Mouse (Mus musculus): ENCODE measurements around the gene Ntng2. TPM values are rescaled to one million over a fixed set of nuclear protein-coding genes. Genes with fewer than 3 reads are reported as not detected.

Gene Ntng2
- polyA plus RNA-seq (2015; fragmentation: Nextera tagmentation; extraction: Ambion mirVana) = 1.8 and 2.0 TPM in 2 replicates

- Histone ChIP-seq H3K27ac (replicated peaks) (peak within 1 kb of the TSS; percentile 68), H3K4me3 (peak within 1 kb of the TSS; percentile 55), H3K9me3 (no peaks in the 10 kb centered on the region), H3K27me3 (peaks cover 71% of the 10 kb centered on the region), H3K4me2 (peak within 1 kb of the TSS; percentile 94), H3K4me1 (replicated peaks) (peaks cover 66% of the 10 kb centered on the region), H3K36me3 (no peaks in the 10 kb centered on the region), H3K9ac (peak within 1 kb of the TSS; percentile 73)
- WGBS = under 1% methylated on average over 53 of the region's 54 CpGs
- ATAC-seq (ENCODE audit: low read depth) = peak; percentile 56
Observed at GRCm38 (mm10) chr2:29252599-29253204, at the start of gene Ntng2. Ntng2 (minus strand) TSS chr2:29253005.

DNA sequence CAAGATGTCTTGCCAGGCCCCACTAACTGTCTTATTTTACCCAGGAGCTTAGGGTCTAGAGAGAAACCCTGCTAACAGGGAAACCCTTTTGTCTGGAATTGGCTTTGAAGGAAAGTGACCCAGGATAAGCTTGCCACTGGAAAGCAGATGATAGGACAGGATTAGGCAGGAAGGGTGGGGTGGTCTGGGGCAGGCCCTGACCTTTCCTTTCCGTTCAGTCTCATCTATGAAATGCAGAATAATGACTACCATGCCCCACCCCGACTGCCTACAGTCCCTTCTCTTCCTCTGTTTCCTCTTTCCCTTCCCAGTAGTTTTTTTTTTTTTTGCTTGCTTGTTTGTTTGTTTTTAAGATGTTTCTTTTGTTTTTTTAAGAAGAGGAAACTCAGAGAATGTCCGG lies 42.8 kb upstream of the Ntng2 start:
- no peaks in the 10 kb centered on the region for H3K27me3 ChIP-seq
- no peak overlapping the region for H3K9ac ChIP-seq
- H3K27ac ChIP-seq (replicated peaks) = no peak overlapping the region
- no peaks in the 10 kb centered on the region for H3K4me1 ChIP-seq (replicated peaks)
- WGBS = 78% methylated on average over 3 of the region's 3 CpGs
- ATAC-seq (ENCODE audit: low read depth) = no peak
- no peaks in the 10 kb centered on the region; the same call in 1 of the 2 replicates for H3K9me3 ChIP-seq
- no peak overlapping the region for H3K4me3 ChIP-seq
- H3K36me3 ChIP-seq = no peaks in the 10 kb centered on the region
- no peak overlapping the region for H3K4me2 ChIP-seq

DNA sequence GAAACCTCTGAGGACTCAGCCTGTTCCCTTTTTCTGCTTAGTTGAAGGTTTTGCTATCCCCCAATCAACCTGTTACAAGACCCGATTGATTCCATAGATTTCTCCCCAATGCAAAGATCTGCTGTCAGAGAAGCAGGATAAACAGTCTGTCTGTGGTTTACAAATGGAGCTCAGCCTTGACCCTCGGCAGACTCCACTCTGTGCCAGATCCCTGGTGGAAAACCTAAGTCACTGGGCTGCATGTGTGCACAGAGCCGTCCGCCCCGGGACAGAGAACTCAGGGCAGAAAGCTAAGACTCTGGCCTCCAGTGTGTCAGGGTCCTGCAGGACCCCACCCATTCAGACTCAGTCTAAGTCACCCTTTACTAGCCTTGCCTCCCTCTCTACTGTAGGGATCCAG lies 34.8 kb upstream of the Ntng2 start:
- H3K4me1 ChIP-seq (replicated peaks) = no peaks in the 10 kb centered on the region
- WGBS = 77% methylated on average over 5 of the region's 5 CpGs
- no peaks in the 10 kb centered on the region for H3K27me3 ChIP-seq
- no peak overlapping the region for H3K4me2 ChIP-seq
- H3K9ac ChIP-seq = no peak overlapping the region
- H3K27ac ChIP-seq (replicated peaks) = no peak overlapping the region
- H3K9me3 ChIP-seq = no peaks in the 10 kb centered on the region
- no peak overlapping the region for H3K4me3 ChIP-seq
- no peak for ATAC-seq (ENCODE audit: low read depth)
- no peaks in the 10 kb centered on the region for H3K36me3 ChIP-seq

GRCm38 (mm10) chr2:29277703-29278121 lies 24.9 kb upstream of the Ntng2 start:
- ATAC-seq (ENCODE audit: low read depth) = no peak
- Histone ChIP-seq H3K9me3 (no peaks in the 10 kb centered on the region), H3K27ac (replicated peaks) (no peak overlapping the region), H3K36me3 (no peaks in the 10 kb centered on the region), H3K4me1 (replicated peaks) (peaks cover 2% of the 10 kb centered on the region), H3K4me3 (no peak overlapping the region), H3K9ac (no peak overlapping the region), H3K27me3 (no peaks in the 10 kb centered on the region), H3K4me2 (no peak overlapping the region)
- 66% methylated on average over 5 of the region's 5 CpGs for WGBS

- peak overlapping the region; percentile 73 for H3K27ac ChIP-seq (replicated peaks)
- WGBS = 31% methylated on average over 7 of the region's 7 CpGs
- ATAC-seq (ENCODE audit: low read depth) = peak; percentile 89
- no peaks in the 10 kb centered on the region for H3K9me3 ChIP-seq
- H3K4me1 ChIP-seq (replicated peaks) = peaks cover 26% of the 10 kb centered on the region
- no peak overlapping the region for H3K4me3 ChIP-seq
- H3K36me3 ChIP-seq = no peaks in the 10 kb centered on the region
- H3K27me3 ChIP-seq = peaks cover 4% of the 10 kb centered on the region; the same call in 1 of the 2 replicates
- 0 out of 2 replicates have a peak overlapping the region, but pooled peaks have one; percentile 22 for H3K9ac ChIP-seq
- no peak overlapping the region for H3K4me2 ChIP-seq
Observed at GRCm38 (mm10) chr2:29271803-29272518, 19.2 kb upstream of the Ntng2 start.

GRCm38 (mm10) chr2:29271098-29271497 lies 18.3 kb upstream of the Ntng2 start:
- H3K4me2 ChIP-seq = no peak overlapping the region

DNA sequence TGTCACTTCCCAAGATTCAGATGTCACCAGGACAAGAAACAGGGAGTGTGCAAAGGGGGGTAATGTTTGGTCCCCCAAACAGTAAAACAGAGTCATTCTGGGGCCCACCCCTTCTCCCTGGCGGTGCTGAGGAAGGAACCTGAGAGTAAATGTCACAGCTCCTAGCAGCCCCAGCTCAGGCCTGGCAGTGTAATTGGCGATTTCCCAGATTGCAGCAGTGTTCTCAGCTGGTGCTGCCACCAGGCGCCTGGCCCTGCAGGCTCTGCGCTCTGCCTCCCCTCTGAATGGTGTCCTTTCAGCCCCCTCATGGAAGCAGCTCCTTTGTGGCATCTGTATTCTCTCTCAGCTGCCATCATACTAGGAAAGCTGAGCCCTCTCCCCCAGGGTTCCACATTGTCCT lies 14.0 kb upstream of the Ntng2 start:
- Histone ChIP-seq H3K9ac (0 out of 2 replicates have a peak overlapping the region, but pooled peaks have one; percentile 9), H3K4me1 (replicated peaks) (peaks cover 30% of the 10 kb centered on the region), H3K27me3 (peaks cover 4% of the 10 kb centered on the region; the same call in 1 of the 2 replicates), H3K27ac (replicated peaks) (peak overlapping the region; percentile 52), H3K4me3 (no peak overlapping the region), H3K36me3 (no peaks in the 10 kb centered on the region), H3K4me2 (no peak overlapping the region), H3K9me3 (no peaks in the 10 kb centered on the region)
- 0 out of 2 replicates have a peak, but pooled peaks have one; percentile 16 for ATAC-seq (ENCODE audit: low read depth)
- 18% methylated on average over 4 of the region's 4 CpGs for WGBS

More at GRCm38 (mm10) chr2:29271098-29271497, 18.3 kb upstream of the Ntng2 start:
- Histone ChIP-seq H3K9ac (no peak overlapping the region), H3K27ac (replicated peaks) (peak overlapping the region; percentile 73; the same call in 1 of the 2 replicates), H3K4me3 (no peak overlapping the region), H3K9me3 (no peaks in the 10 kb centered on the region), H3K4me1 (replicated peaks) (peaks cover 32% of the 10 kb centered on the region), H3K27me3 (peaks cover 4% of the 10 kb centered on the region; the same call in 1 of the 2 replicates), H3K36me3 (no peaks in the 10 kb centered on the region)
- WGBS = 63% methylated on average over 7 of the region's 7 CpGs
- ATAC-seq (ENCODE audit: low read depth) = no peak

DNA sequence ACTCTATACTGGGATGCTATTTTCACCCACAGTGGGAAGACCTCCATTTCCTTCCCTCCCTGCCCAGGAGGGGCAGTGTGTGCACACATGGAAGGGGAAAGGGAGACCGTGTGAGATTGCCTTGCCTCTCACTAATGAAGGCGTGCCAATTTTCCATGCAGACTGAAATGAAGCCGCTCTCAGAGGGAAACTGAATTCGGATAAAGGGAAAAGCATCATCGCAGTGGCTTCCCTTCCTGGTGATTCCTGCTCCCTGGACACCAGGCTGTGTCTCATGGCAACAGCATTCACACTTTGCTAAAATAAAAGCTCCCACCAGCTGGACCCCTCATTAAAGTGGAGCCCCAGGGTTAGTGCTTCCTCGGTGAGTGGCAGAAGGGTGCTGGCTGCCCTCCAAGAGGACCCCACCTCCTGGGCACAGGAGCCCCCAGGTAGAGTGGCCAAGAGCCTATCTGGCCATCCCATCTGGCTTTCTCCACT lies 9.7 kb upstream of the Ntng2 start:
- Histone ChIP-seq H3K27ac (replicated peaks) (no peak overlapping the region), H3K36me3 (no peaks in the 10 kb centered on the region)
- WGBS = 39% methylated on average over 6 of the region's 6 CpGs

GRCm38 (mm10) chr2:29261126-29261525 lies 8.3 kb upstream of the Ntng2 start:
- 75% methylated on average over 6 of the region's 6 CpGs for WGBS
- H3K36me3 ChIP-seq = no peaks in the 10 kb centered on the region
- H3K4me1 ChIP-seq (replicated peaks) = peaks cover 16% of the 10 kb centered on the region; the same call in 1 of the 2 replicates
- H3K4me3 ChIP-seq = no peak overlapping the region
- H3K9ac ChIP-seq = no peak overlapping the region
- no peak overlapping the region for H3K27ac ChIP-seq (replicated peaks)
- H3K27me3 ChIP-seq = peaks cover 15% of the 10 kb centered on the region; the same call in 1 of the 2 replicates
- no peak overlapping the region for H3K4me2 ChIP-seq
- ATAC-seq (ENCODE audit: low read depth) = no peak
- no peaks in the 10 kb centered on the region for H3K9me3 ChIP-seq

More for the DNA sequence above, 9.7 kb upstream of the Ntng2 start:
- no peak overlapping the region for H3K4me3 ChIP-seq
- no peaks in the 10 kb centered on the region for H3K9me3 ChIP-seq
- no peak overlapping the region for H3K4me2 ChIP-seq
- H3K4me1 ChIP-seq (replicated peaks) = peaks cover 20% of the 10 kb centered on the region
- H3K27me3 ChIP-seq = peaks cover 15% of the 10 kb centered on the region; the same call in 1 of the 2 replicates
- H3K9ac ChIP-seq = no peak overlapping the region
- peak; percentile 49; the same call in 1 of the 2 replicates for ATAC-seq (ENCODE audit: low read depth)

DNA sequence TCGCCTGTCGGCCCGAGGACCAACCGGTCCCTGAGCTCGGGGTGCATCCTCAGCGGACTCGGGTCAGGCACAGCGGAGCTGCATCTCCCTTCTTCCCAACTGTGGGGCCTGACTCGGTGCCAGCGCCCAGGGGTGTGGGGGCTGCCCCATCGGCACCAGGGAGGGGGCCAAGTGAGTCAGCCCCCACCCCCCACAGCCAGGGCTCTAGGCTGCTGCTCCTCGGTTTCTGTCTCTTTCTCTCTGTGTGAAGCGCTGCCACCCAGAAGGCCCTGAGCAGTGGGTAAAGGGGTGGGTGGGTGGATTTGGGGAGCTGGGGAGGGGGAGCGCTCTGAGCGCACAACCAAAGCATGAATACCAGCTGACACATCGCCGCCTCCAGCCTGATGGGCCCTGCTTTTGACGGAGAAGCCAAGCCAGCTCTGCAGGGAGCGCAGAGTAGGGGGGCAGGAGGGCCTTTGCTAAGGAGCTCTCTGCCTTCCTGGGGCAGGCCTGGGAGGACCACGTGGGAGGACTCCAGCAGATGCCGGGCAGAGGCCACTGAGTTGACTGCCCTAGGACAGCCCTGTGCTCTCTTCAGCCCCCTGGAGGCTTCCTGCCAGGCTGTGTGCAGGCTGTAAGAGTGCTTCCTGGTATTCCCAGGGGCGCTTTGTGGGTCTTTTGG lies 530 bp upstream of the Ntng2 start:
- peak overlapping the region; percentile 55 for H3K4me3 ChIP-seq
- peaks cover 69% of the 10 kb centered on the region for H3K27me3 ChIP-seq
- 2% methylated on average over 22 of the region's 22 CpGs for WGBS
- ATAC-seq (ENCODE audit: low read depth) = peak; percentile 48
- H3K4me1 ChIP-seq (replicated peaks) = peaks cover 66% of the 10 kb centered on the region
- H3K9ac ChIP-seq = peak overlapping the region; percentile 73
- H3K36me3 ChIP-seq = no peaks in the 10 kb centered on the region
- peak overlapping the region; percentile 68 for H3K27ac ChIP-seq (replicated peaks)
- peak overlapping the region; percentile 94 for H3K4me2 ChIP-seq
- H3K9me3 ChIP-seq = no peaks in the 10 kb centered on the region

DNA sequence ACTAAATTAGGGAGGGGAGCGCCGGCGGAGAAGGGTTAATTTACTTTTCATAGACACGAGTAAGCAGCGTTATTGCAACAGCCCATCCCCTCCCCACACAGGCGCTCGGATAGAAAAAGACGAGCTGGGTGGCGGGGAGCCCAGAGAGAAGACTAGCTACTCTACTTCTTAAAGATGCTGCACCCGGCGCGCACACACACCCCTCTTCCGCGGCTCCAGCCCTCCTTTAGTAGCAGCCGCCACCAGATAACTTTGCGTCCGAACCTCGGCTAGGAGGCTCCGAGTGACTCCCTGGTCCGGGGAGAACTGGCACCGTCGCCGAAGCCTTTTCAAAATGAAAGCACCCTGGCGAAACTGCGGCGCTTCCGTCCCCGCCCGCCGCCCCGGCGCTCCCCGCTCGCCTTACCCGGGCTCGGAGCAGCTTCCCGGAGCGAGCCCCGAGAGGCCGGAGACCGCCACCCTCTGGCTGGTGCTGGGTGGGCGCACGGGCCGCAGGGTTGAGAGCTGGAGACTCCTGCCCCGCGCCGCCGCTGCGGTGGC lies 676 bp downstream of the Ntng2 start:
- no peaks in the 10 kb centered on the region for H3K36me3 ChIP-seq
- WGBS = under 1% methylated on average over 49 of the region's 49 CpGs
- H3K27me3 ChIP-seq = peaks cover 77% of the 10 kb centered on the region
- peak overlapping the region; percentile 94 for H3K4me2 ChIP-seq
- H3K4me3 ChIP-seq = peak overlapping the region; percentile 55
- peak overlapping the region; percentile 20; the same call in 1 of the 2 replicates for H3K27ac ChIP-seq (replicated peaks)
- H3K9me3 ChIP-seq = no peaks in the 10 kb centered on the region
- H3K4me1 ChIP-seq (replicated peaks) = peaks cover 66% of the 10 kb centered on the region
- peak overlapping the region; percentile 73 for H3K9ac ChIP-seq
- ATAC-seq (ENCODE audit: low read depth) = peak; percentile 42
